In genomic region chr4:137866206-137866863, GRCm38 (mm10) we compare ENCODE assay signal across 9 mouse cellular contexts. TPM values are rescaled to one million over a fixed set of nuclear protein-coding genes. Genes with fewer than 3 reads are reported as not detected.
DNase-seq lines count a peak whose midpoint lies in the region; ATAC-seq lines count a peak whose summit lies in the region.
"Had no signal": no experiment of that assay in that cellular context is flagged by ENCODE, and none has a peak within 500 bp of the region (broad histone marks: within the 10 kb centered on the region; RNA-seq: fewer than 3 reads in every experiment).

No protein-coding gene starts in this region.

- H3K9ac ChIP-seq in intestine, embryonic 16.5 days (ENCODE audit: low read depth, low read length) = no peak overlapping the region
- H3K9ac ChIP-seq in midbrain, embryonic 12.5 days (replicated peaks) = no peak overlapping the region
- H3K9ac ChIP-seq: liver, embryonic 14.5 days had no signal

- peak; percentile 58 to 61 for DNase-seq in cerebellum, adult 18-20 months
- no peak for DNase-seq in cerebellum, adult 11 months
- DNase-seq in urinary bladder, postnatal 14 days (ENCODE audit: low spot score) = peak; percentile 22
- no peak for DNase-seq in urinary bladder, adult 2 months (ENCODE audit: low spot score)
- DNase-seq in thymus, postnatal 25 days = peak; percentile 62
- no peak for DNase-seq in ovary, postnatal 10 days (ENCODE audit: low spot score)

- no peaks in the 10 kb centered on the region for H3K9me3 ChIP-seq in intestine, embryonic 16.5 days (ENCODE audit: control insufficient read depth, low read length)
- no peaks in the 10 kb centered on the region for H3K9me3 ChIP-seq in midbrain, embryonic 12.5 days

- H3K27me3 ChIP-seq in intestine, embryonic 16.5 days (replicated peaks; ENCODE audit: control insufficient read depth, insufficient read depth, low read length) = no peaks in the 10 kb centered on the region
- peaks cover 4% of the 10 kb centered on the region; the same call in 1 of the 2 replicates for H3K27me3 ChIP-seq in midbrain, embryonic 12.5 days

- no peaks in the 10 kb centered on the region for H3K36me3 ChIP-seq in intestine, embryonic 16.5 days (ENCODE audit: control insufficient read depth, insufficient read depth, low read length)
- no peaks in the 10 kb centered on the region for H3K36me3 ChIP-seq in midbrain, embryonic 12.5 days

- H3K27ac ChIP-seq in intestine, embryonic 16.5 days (ENCODE audit: low read length) = 0 out of 2 replicates have a peak overlapping the region, but pooled peaks have one; percentile 6
- peak overlapping the region; percentile 78 for H3K27ac ChIP-seq in midbrain, embryonic 12.5 days (replicated peaks)
- H3K27ac ChIP-seq: liver, embryonic 14.5 days had no signal

- ATAC-seq in intestine, embryonic 16.5 days = no peak
- ATAC-seq in midbrain, embryonic 12.5 days (ENCODE audit: low FRiP score, low read depth) = peak; percentile 24; the same call in 1 of the 2 replicates

- peaks cover 75% of the 10 kb centered on the region for H3K4me1 ChIP-seq in intestine, embryonic 16.5 days (ENCODE audit: control insufficient read depth, insufficient read depth, low read length)
- H3K4me1 ChIP-seq in midbrain, embryonic 12.5 days = peaks cover 69% of the 10 kb centered on the region

- 47% methylated on average over 19 of the region's 19 CpGs for WGBS in intestine, embryonic 16.5 days
- WGBS in midbrain, embryonic 12.5 days = 32% methylated on average over 19 of the region's 19 CpGs

- 0 out of 2 replicates have a peak overlapping the region, but pooled peaks have one; percentile 6 for H3K4me2 ChIP-seq in intestine, embryonic 16.5 days (ENCODE audit: low read depth, low read length)
- H3K4me2 ChIP-seq in midbrain, embryonic 12.5 days (replicated peaks) = peak overlapping the region; percentile 37

- H3K4me3 ChIP-seq in intestine, embryonic 16.5 days (ENCODE audit: low read length) = no peak overlapping the region
- peak overlapping the region; percentile 3; the same call in 1 of the 2 replicates for H3K4me3 ChIP-seq in midbrain, embryonic 12.5 days

RNA-seq across cellular contexts. Expression of gene Ece1, which starts 4.3 kb away (rescaled TPM):
- 30.0 and 73.4 TPM in 2 replicates for polyA plus RNA-seq in urinary bladder, adult 2 months (2012; rRNA removed)
- 56.0 and 63.0 TPM in 2 replicates for polyA plus RNA-seq in intestine, embryonic 16.5 days (2015; fragmentation: Nextera tagmentation; extraction: Ambion mirVana)
- polyA plus RNA-seq in midbrain, embryonic 12.5 days (2016; fragmentation: Nextera tagmentation; extraction: Ambion mirVana) = 17.8 and 21.0 TPM in 2 replicates

Comparison
In these comparisons a context has a peak if more than half of its experiments do, and no peak if none do; other contexts are left out.
1. DNase-seq: peak in cerebellum, adult 18-20 months (2 of 2), urinary bladder, postnatal 14 days (single experiment) and thymus, postnatal 25 days (single experiment); none in cerebellum, adult 11 months (single experiment), urinary bladder, adult 2 months (single experiment) and ovary, postnatal 10 days (single experiment).